Mouse (Mus musculus) kidney, embryonic 15.5 days (tissue): ENCODE data around the gene Lep. TPM values are rescaled to one million over a fixed set of nuclear protein-coding genes. Genes with fewer than 3 reads are reported as not detected.
A peak's percentile ranks its signal among the peaks of the same experiment; 100 is the strongest.

Source experiments
- ATAC-seq: fragments of 200-750 bp; cut with Nextera tagmentation; replicated peaks from 2 replicates; pipeline ENCODE4 v1.8.0; 2017; ENCODE audit warnings: moderate TSS enrichment; ENCODE audit not compliant: low FRiP score
- H3K27ac ChIP-seq: fragments of 300-500 bp; sonication (generic); 2 replicates; pipeline ENCODE4 v1.5.1; 2015; ENCODE audit warnings: mild to moderate bottlenecking, inconsistent platforms
- H3K27me3 ChIP-seq: fragments of 300-500 bp; sonication (generic); 2 replicates; pipeline ENCODE4 v1.6.1; 2015; ENCODE audit warnings: inconsistent platforms
- H3K36me3 ChIP-seq: fragments of 300-500 bp; sonication (generic); 2 replicates; pipeline ENCODE4 v1.6.1; 2015; ENCODE audit warnings: inconsistent platforms
- H3K4me1 ChIP-seq: fragments of 300-500 bp; sonication (generic); 2 replicates; pipeline ENCODE4 v1.6.1; 2015; ENCODE audit warnings: inconsistent platforms
- H3K4me2 ChIP-seq: fragments of 300-500 bp; sonication (generic); 2 replicates; pipeline ENCODE4 v1.6.1; 2015; ENCODE audit warnings: moderate library complexity, mild to moderate bottlenecking, inconsistent platforms
- H3K4me3 ChIP-seq: fragments of 300-500 bp; sonication (generic); replicated peaks from 2 replicates; pipeline ENCODE4 v1.5.1; 2015; ENCODE audit warnings: mild to moderate bottlenecking, inconsistent platforms
- H3K9ac ChIP-seq: fragments of 300-500 bp; sonication (generic); 2 replicates; pipeline ENCODE4 v1.6.1; 2015; ENCODE audit warnings: mild to moderate bottlenecking, inconsistent platforms
- H3K9me3 ChIP-seq: fragments of 300-500 bp; sonication (generic); replicated peaks from 2 replicates; pipeline ENCODE4 v1.6.1; 2016; ENCODE audit warnings: inconsistent platforms
- WGBS: fragments of 180-500 bp; shearing (Covaris S2); methylation state at CpG from one replicate; pipeline ENCODE4 v1.1.7; 2015; ENCODE audit warnings: mixed read lengths; 5-methylcytosine and 5-hydroxymethylcytosine counted together
- polyA plus RNA-seq: library from polyadenylated mRNA; unstranded; fragments of >200 nt; fragmentation: Nextera tagmentation; extraction: Ambion mirVana; gene quantifications from 2 replicates; pipeline ENCODE4 v1.2.1, GENCODE M21; 2015

Lep gene
- polyA plus RNA-seq, 1 experiment from 2014 or later, result not detected

GRCm38 (mm10) chr6:29026766-29027165 lies 33.3 kb upstream of the Lep start:
- Histone ChIP-seq H3K4me3 (no peak overlapping the region), H3K27ac (no peak overlapping the region), H3K9me3 (0 out of 2 replicates have a peak, but pooled peaks cover 5% of the 10 kb centered on the region), H3K4me1 (peaks cover 21% of the 10 kb centered on the region; the same call in 1 of the 2 replicates), H3K36me3 (no peaks in the 10 kb centered on the region), H3K9ac (no peak overlapping the region), H3K27me3 (peaks cover 25% of the 10 kb centered on the region), H3K4me2 (no peak overlapping the region)
- WGBS, result 52% methylated on average over 6 of the region's 6 CpGs
- no peak for ATAC-seq

DNA sequence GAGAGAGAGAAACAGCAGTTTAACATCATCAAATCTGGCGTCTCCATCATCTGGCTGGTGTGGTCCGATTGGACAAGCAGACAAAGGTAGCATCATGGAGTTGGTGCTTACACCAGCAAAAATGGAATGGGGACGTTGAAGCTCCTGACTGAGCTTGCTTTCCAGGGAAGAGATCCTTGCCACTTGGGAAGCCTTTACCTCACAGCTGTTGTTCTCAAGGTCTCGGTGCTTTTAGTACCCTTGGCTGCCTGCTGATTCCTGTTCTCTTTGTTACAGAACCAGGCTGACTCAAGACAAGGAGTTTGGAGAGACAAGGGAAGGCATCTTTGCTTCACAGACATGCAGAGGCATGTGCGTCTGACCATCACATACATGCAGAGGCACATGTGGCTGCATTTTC lies 31.9 kb upstream of the Lep start:
- no peak overlapping the region for H3K9ac ChIP-seq
- WGBS, result 63% methylated on average over 5 of the region's 5 CpGs
- no peak for ATAC-seq

GRCm38 (mm10) chr6:29029521-29029920 lies 30.5 kb upstream of the Lep start:
- H3K27me3 ChIP-seq, result peaks cover 22% of the 10 kb centered on the region
- H3K9ac ChIP-seq, result no peak overlapping the region
- no peak overlapping the region for H3K27ac ChIP-seq
- H3K4me1 ChIP-seq, result no peaks in the 10 kb centered on the region
- no peak for ATAC-seq
- 75% methylated on average over 6 of the region's 6 CpGs for WGBS
- no peaks in the 10 kb centered on the region for H3K36me3 ChIP-seq
- H3K9me3 ChIP-seq, result 0 out of 2 replicates have a peak, but pooled peaks cover 5% of the 10 kb centered on the region
- H3K4me2 ChIP-seq, result no peak overlapping the region
- H3K4me3 ChIP-seq, result no peak overlapping the region

More for the DNA sequence above, 31.9 kb upstream of the Lep start:
- H3K4me2 ChIP-seq, result no peak overlapping the region
- 0 out of 2 replicates have a peak, but pooled peaks cover 5% of the 10 kb centered on the region for H3K9me3 ChIP-seq
- H3K27ac ChIP-seq, result no peak overlapping the region
- H3K4me3 ChIP-seq, result no peak overlapping the region
- H3K27me3 ChIP-seq, result peaks cover 22% of the 10 kb centered on the region
- H3K4me1 ChIP-seq, result peaks cover 10% of the 10 kb centered on the region; the same call in 1 of the 2 replicates
- no peaks in the 10 kb centered on the region for H3K36me3 ChIP-seq

DNA sequence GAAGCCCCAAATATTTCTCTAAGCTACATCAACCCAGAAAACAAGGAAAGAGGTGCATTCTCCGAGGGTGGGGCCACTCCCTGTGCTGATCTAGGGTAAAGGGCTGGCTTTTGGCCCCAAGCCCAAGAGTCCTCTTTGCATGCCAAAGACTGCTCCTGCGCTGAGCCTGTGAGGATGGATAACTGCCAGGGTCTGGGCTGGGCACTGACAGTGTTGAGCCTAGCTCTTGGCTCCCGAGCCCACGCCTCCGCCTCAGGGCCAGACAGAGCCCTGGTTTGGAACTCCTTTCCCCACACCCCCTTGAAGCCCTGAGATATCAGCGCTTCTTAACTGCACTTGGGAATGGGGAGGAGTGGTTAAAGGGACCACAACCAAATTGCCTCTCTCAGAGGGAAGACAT lies 28.8 kb upstream of the Lep start:
- 0 out of 2 replicates have a peak, but pooled peaks cover 5% of the 10 kb centered on the region for H3K9me3 ChIP-seq
- no peak overlapping the region for H3K9ac ChIP-seq
- H3K4me2 ChIP-seq, result no peak overlapping the region
- H3K4me1 ChIP-seq, result no peaks in the 10 kb centered on the region
- H3K4me3 ChIP-seq, result no peak overlapping the region
- peaks cover 6% of the 10 kb centered on the region; the same call in 1 of the 2 replicates for H3K27me3 ChIP-seq
- ATAC-seq, result no peak
- no peak overlapping the region for H3K27ac ChIP-seq
- 63% methylated on average over 6 of the region's 6 CpGs for WGBS
- no peaks in the 10 kb centered on the region for H3K36me3 ChIP-seq

- WGBS, result 89% methylated on average over 13 of the region's 13 CpGs
- 0 out of 2 replicates have a peak, but pooled peaks cover 5% of the 10 kb centered on the region for H3K9me3 ChIP-seq
- no peak overlapping the region for H3K4me3 ChIP-seq
- no peak for ATAC-seq
- no peaks in the 10 kb centered on the region for H3K36me3 ChIP-seq
- no peak overlapping the region for H3K9ac ChIP-seq
- H3K27me3 ChIP-seq, result peaks cover under 1% of the 10 kb centered on the region; the same call in 1 of the 2 replicates
- H3K4me2 ChIP-seq, result no peak overlapping the region
- no peak overlapping the region for H3K27ac ChIP-seq
- no peaks in the 10 kb centered on the region for H3K4me1 ChIP-seq
These were observed 28.2 kb upstream of the Lep start for GRCm38 (mm10) chr6:29031704-29032310.

GRCm38 (mm10) chr6:29032411-29032810 lies 27.6 kb upstream of the Lep start:
- H3K36me3 ChIP-seq, result no peaks in the 10 kb centered on the region
- no peaks in the 10 kb centered on the region for H3K4me1 ChIP-seq
- H3K4me3 ChIP-seq, result no peak overlapping the region
- no peak overlapping the region for H3K9ac ChIP-seq
- 88% methylated on average over 12 of the region's 12 CpGs for WGBS
- 0 out of 2 replicates have a peak, but pooled peaks cover 5% of the 10 kb centered on the region for H3K9me3 ChIP-seq
- H3K27ac ChIP-seq, result no peak overlapping the region
- no peaks in the 10 kb centered on the region for H3K27me3 ChIP-seq
- H3K4me2 ChIP-seq, result no peak overlapping the region
- no peak for ATAC-seq

DNA sequence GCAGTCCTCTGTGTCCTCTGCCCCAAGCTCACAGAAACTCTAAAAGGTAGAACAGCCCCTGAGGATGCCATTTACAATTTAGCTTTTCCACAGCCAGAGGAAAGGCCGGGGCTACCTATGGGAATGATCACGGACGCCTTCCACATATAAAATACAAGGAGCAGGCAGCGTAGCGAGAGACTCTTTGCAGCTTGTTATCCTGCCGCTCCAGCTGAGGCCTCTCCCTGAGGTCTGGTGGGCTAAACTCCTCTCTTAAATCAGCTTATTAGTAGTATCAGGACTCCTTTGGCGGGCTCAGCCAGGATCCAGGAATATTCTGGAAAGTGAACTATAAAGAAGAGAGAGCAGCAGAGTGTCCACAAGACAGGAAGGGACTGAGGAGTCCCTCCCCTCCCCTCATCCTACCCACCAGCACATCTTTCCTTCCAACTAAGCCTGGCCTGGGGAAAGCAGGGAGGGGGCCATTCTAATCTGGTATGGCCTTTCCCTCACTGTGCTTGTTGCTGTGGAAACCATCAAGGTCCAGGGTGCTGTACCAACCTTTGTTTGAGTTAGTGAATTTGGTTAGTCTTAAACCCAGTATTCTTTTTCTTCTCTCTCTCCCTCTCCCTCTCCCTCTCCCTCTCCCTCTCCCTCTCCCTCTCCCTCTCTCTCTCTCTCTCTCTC lies 25.9 kb upstream of the Lep start:
- Histone ChIP-seq H3K27ac (no peak overlapping the region), H3K27me3 (no peaks in the 10 kb centered on the region), H3K9ac (no peak overlapping the region), H3K4me1 (no peaks in the 10 kb centered on the region), H3K4me3 (no peak overlapping the region), H3K4me2 (no peak overlapping the region), H3K36me3 (no peaks in the 10 kb centered on the region), H3K9me3 (0 out of 2 replicates have a peak, but pooled peaks cover 5% of the 10 kb centered on the region)
- WGBS, result 61% methylated on average over 7 of the region's 7 CpGs
- ATAC-seq, result no peak

DNA sequence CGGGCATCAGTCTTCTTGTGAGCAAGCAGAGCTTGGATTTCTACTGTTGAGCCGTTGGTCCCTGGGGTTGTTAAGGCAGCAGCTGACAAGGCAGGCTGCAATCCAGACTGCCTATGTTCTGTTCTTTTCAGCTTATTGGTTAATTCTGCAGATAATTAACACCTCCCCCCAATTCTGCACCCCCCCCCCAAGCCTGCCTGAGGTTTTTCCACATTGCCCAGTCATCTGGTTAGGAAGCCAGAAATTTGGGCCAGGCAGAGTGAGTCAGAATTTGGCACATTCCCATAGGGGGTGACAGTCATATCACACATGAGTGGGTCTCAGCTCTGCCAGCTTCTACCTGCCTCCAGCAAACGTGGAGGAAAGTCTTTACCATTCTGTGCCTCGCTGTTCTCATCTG lies 23.3 kb upstream of the Lep start:
- H3K4me1 ChIP-seq, result no peaks in the 10 kb centered on the region
- WGBS, result 55% methylated on average over 4 of the region's 4 CpGs
- ATAC-seq, result no peak
- H3K27ac ChIP-seq, result no peak overlapping the region
- H3K4me2 ChIP-seq, result no peak overlapping the region
- no peak overlapping the region for H3K4me3 ChIP-seq
- H3K36me3 ChIP-seq, result no peaks in the 10 kb centered on the region
- no peaks in the 10 kb centered on the region for H3K27me3 ChIP-seq
- no peak overlapping the region for H3K9ac ChIP-seq
- no peaks in the 10 kb centered on the region for H3K9me3 ChIP-seq

DNA sequence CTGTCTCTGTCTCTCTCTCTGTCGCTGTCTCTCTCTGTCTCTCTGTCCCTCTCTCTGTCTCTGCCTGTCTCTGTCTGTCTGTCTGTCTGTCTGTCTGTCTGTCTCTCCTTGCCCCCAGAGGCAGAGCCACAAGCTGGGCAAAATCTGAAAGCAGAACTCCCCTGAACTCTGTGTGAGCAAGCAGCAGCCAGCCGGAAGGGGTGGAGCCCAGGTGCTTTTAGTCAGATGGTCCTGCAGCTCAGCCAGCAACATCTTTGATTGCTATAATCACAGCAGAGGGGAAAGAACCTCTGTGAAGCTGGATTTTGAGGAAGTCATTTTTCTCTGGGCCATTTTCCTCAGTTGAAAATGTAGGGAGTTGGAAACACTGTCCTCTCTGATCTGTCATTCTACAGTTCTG lies 19.8 kb upstream of the Lep start:
- Histone ChIP-seq H3K27me3 (no peaks in the 10 kb centered on the region), H3K9ac (no peak overlapping the region), H3K9me3 (no peaks in the 10 kb centered on the region), H3K36me3 (no peaks in the 10 kb centered on the region), H3K4me3 (no peak overlapping the region), H3K4me2 (no peak overlapping the region), H3K27ac (no peak overlapping the region), H3K4me1 (no peaks in the 10 kb centered on the region)
- 76% methylated on average over 2 of the region's 2 CpGs for WGBS
- ATAC-seq, result no peak

- H3K4me2 ChIP-seq, result no peak overlapping the region
- no peaks in the 10 kb centered on the region for H3K36me3 ChIP-seq
- no peaks in the 10 kb centered on the region for H3K9me3 ChIP-seq
- H3K27me3 ChIP-seq, result no peaks in the 10 kb centered on the region
- no peak for ATAC-seq
- no peak overlapping the region for H3K27ac ChIP-seq
- no peak overlapping the region for H3K4me3 ChIP-seq
- no peak overlapping the region for H3K9ac ChIP-seq
- H3K4me1 ChIP-seq, result no peaks in the 10 kb centered on the region
These were observed 16.0 kb upstream of the Lep start for GRCm38 (mm10) chr6:29044029-29044428.

GRCm38 (mm10) chr6:29049926-29050325 lies 10.1 kb upstream of the Lep start:
- Histone ChIP-seq H3K4me1 (peaks cover 28% of the 10 kb centered on the region), H3K4me3 (no peak overlapping the region), H3K4me2 (no peak overlapping the region), H3K9ac (no peak overlapping the region), H3K36me3 (no peaks in the 10 kb centered on the region), H3K27ac (no peak overlapping the region), H3K27me3 (no peaks in the 10 kb centered on the region), H3K9me3 (no peaks in the 10 kb centered on the region)
- ATAC-seq, result no peak
- WGBS, result 53% methylated on average over 5 of the region's 5 CpGs

GRCm38 (mm10) chr6:29052188-29052587 lies 7.8 kb upstream of the Lep start:
- Histone ChIP-seq H3K27ac (no peak overlapping the region), H3K4me2 (no peak overlapping the region), H3K4me1 (peaks cover 28% of the 10 kb centered on the region), H3K9me3 (no peaks in the 10 kb centered on the region), H3K27me3 (no peaks in the 10 kb centered on the region), H3K36me3 (no peaks in the 10 kb centered on the region), H3K4me3 (no peak overlapping the region), H3K9ac (no peak overlapping the region)
- WGBS, result 47% methylated on average over 9 of the region's 9 CpGs
- 0 out of 2 replicates have a peak, but pooled peaks have one; percentile 40 for ATAC-seq
